Mouse (Mus musculus) kidney, adult 18-20 months (tissue): ENCODE data around the gene Notch2.
"Not testable (repeated sequence)": the region's sequence is repeated elsewhere in the genome, so short reads cannot be mapped to it uniquely, and the experiment has no call there.

Experiments used
- DNase-seq: peaks from one replicate; pipeline ENCODE4 v3.0.0; 2021

Notch2 gene

DNA sequence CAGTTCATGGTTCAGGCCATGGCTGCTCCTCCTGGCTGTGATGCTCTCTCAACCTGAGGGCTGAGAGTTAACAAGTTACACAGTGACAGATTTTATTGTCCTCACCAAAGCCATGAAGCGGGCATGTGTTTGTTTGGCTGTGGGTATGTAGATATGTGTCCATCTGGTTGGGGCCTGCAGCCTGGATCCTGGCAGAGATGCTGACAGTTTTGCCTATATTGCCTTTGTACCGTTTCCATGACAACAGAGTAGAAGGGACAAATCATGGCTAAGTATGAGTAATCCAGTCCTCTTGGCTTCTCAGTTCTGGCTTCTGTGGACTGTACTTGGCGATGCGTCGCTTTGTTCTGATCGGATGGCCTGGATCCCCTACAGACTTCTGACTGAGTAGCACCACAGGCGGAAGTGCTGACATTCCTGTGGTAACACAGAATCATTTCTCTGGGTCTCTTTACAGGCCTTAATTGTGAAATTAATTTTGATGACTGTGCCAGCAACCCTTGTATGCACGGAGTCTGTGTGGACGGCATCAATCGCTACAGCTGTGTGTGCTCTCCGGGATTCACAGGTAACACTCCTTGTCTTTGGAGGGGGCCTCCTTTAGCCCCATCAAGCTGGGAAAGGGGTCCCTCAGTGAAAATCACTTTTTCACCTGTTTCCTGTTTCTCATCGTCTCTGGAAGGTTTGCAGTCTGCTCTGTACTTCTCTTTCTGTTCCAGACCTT lies 93.4 kb downstream of the Notch2 start:
- DNase-seq, result no peak

DNA sequence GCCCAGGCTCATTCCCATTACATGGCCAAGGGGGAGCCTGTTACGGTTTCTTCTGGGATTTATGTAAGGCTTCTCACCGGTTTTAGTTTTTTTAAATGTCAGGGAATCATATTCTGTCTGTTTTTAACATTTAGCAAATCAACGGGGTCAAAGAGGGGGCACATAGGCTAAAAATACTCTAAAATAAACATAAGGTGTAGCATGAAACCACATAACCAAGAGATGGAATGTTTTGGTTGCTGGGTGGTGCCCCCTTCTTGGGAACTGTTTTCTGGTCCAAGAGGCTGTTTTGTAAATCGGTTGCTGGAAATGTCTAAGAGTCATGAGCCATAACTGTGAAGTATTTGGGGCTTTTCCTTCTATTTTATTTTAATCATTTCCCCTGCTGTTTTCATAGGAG lies 95.1 kb downstream of the Notch2 start:
- no peak for DNase-seq

- no peak for DNase-seq
These were observed 95.5 kb downstream of the Notch2 start for GRCm38 (mm10) chr3:98108866-98109265.

DNA sequence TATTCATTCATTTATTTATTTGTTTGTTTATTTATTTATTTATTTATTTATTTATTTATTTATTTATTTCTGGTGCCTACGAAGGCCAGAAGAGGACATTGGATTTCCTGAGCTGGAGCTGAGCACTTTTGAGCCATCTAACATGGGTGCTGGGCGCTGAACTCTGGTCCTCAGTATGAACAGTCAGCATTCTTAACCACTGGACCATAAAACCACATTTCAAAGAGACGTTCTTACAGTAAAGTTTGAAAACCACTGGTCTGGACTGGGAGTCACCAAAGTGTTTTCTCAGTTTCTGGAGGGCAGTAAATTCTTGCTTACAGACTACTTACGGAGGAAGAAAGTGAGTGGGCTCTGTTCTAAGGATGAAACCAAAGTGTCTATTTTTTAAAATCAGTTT lies 97.3 kb downstream of the Notch2 start:
- no peak for DNase-seq

- DNase-seq, result no peak
These were observed 104.9 kb downstream of the Notch2 start for GRCm38 (mm10) chr3:98118252-98118651.

GRCm38 (mm10) chr3:98119338-98119737 lies 106.0 kb downstream of the Notch2 start:
- DNase-seq, result no peak

DNA sequence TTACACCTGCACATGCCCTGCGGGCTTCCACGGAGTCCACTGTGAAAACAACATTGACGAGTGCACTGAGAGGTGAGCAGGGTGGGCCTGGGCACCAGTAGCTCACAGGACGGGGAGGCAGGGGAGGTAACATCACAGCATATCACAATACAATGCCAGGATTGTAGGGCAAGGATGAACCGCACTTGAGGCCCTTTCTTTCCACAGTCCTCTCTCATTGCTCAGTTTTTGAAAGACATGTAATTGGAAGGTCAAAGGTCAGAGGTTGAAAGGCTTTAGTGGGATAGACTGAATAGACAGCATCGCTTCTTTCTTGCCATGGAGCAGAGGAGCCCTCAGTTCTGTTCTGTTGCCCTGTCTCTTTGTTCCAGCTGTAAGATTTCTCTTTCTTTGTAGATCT lies 107.6 kb downstream of the Notch2 start:
- DNase-seq, result no peak

DNA sequence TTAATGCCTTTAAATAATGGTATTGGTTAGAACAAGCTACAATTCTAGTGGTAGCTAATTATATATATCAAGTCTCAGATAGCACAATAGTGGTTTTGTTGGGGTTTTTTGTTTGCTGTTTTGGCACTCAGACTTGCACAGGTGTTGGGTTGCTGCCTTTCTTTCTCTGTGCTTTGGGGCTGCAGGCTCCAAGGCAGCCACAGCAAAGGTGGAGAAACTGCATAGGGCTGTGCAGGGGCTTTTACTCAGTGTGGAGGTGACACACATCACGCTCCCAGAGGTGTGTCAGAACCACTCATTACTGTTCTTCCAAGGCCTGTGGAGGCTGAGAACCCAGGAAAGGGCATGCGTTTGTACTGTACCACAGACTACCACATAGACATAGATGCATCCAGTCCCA lies 114.4 kb downstream of the Notch2 start:
- DNase-seq, result no peak

DNA sequence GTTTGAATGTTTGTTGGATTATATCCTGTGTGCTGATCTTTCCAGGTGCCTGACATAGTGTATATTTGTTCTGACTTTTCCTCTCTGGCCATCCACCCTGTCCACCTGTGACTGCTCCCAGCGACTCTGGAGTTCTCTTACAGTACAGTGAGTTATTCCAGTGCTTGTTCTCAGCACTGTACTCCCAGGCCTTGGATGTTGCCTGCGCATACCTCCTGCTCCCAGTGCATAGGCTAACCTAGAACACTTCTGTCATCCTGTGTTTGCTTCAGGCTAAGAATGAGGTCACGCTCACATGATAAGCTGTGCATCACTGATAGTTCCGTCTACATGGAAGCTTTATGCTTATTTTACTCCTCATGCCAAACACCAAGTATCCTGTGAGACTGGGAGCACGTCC lies 115.4 kb downstream of the Notch2 start:
- no peak for DNase-seq

- DNase-seq, result not testable (repeated sequence)
These were observed 118.8 kb downstream of the Notch2 start for GRCm38 (mm10) chr3:98132140-98132539.

DNA sequence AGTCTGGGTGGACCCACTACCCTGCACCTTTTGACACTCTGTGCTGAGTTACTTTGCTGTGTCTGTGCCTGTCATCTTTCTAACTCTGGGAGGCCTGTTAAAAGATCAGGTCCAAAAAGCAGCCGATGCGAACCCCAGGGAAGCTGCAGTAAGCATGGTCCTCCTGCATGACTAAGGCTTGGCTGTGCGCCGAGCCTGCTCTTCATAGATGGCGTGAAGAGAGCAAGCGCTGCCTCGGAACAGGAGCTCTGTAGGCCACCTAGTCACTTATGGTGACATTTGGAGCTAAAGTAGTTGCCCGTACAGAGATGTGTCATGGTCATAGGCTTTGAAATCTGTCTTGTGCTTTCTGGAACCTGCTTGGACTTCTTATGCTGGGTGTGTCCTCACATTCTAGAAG lies 119.3 kb downstream of the Notch2 start:
- DNase-seq, result no peak

- DNase-seq, result no peak
These were observed 128.1 kb downstream of the Notch2 start for GRCm38 (mm10) chr3:98141456-98141855.

GRCm38 (mm10) chr3:98142862-98143261 lies 129.5 kb downstream of the Notch2 start:
- no peak for DNase-seq

DNA sequence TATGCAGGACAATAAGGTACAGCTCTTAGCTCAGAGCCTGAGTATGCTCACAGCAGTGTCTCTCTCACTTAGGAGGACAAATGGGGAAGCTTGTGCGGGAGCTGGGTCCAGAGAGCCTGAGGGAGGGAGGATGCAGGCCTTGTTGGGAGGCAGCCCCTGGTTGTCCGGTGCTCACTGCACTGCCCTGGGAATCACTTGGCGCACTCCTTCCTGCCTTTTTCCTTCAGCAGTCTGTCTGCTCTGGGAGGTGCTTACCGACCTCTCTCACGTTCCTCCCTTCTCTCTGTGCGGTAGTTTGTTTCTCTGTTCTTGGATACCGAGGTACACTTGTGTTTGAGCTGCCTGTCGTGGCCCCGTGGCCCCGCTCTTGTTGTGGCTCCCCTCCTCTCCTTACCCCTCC lies 131.9 kb downstream of the Notch2 start:
- DNase-seq, result no peak

- DNase-seq, result no peak
These were observed 133.4 kb downstream of the Notch2 start for GRCm38 (mm10) chr3:98146471-98147410.

GRCm38 (mm10) chr3:98147706-98148105 lies 134.4 kb downstream of the Notch2 start:
- no peak for DNase-seq

DNA sequence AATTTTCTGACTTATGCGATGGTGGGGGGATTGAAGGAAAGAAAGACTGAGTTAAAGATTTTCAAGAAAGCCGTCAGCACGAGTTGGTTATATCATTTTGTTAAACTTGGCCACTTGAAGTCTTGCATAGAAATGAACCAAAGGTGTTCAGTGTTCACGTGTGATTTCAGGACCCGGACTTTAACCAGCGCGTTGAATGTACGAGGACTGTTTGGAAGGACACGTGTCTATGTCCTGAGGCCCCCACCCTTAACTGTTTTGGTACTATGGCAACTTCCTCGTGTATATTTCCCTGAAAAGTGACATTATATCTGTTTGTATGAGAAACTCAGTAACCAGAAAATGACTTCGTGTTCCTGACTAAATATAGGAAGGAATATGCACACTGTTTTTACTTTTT lies 136.6 kb downstream of the Notch2 start:
- DNase-seq, result no peak

DNA sequence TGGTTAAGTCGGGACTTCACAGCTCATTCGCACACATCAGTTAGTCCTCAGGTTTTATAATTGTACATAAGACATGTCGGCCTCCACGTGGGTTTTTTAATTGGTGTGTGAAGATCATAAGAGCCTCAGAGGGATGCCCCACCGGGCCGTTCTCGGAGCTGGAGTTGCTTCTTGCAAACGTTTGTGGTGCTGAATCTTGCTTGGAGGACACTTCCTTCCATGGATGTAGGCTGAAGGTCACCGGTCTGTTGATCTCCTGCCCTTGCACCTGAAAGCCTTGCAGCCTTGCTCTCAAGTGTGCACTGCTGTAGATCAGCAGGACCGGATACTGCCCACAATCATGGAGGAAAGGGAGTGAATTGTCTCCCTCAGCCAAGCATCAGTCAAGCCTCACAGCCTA lies 137.7 kb downstream of the Notch2 start:
- DNase-seq, result no peak

GRCm38 (mm10) chr3:98153460-98153859 lies 140.1 kb downstream of the Notch2 start:
- DNase-seq, result no peak

DNA sequence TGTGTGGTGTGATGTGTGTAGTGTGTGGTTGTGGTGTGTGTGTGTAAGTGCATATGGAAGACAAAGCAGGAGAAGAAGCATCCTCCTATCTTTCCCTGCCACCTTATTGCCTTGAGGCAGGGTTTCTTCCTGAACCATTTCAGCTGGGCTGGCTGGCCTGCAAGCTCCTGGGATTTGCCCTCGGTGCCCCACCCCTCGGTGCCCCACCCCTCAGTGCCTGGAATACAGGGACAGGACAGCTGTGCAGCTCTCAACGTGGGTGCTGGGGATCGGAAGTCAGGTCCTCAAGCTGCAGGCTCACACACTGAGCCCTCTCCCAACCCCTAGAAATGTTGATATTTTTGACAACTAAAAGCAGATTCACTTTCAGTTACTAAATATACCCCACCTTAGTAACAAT lies 142.8 kb downstream of the Notch2 start:
- DNase-seq, result no peak

- no peak for DNase-seq
These were observed 143.7 kb downstream of the Notch2 start for GRCm38 (mm10) chr3:98157073-98157472.

DNA sequence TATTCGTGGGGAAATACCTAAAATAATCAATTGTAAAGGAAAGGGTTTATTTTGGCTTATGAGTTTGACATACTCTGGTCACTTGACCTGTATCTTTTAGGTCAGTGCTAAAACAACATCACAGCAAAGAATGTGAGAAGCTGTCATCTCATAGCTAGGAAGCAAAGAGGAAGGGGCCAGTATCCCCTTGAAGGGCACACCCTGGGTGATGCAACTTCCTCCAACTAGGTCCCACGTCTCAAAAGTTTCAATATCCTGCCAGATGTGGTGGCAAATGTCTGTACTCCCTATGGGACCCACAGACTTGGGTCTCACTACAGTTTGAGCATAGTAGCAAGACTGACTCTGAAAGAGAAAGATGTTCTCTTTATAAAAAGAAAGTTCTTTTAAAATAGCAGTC lies 144.3 kb downstream of the Notch2 start:
- no peak for DNase-seq

DNA sequence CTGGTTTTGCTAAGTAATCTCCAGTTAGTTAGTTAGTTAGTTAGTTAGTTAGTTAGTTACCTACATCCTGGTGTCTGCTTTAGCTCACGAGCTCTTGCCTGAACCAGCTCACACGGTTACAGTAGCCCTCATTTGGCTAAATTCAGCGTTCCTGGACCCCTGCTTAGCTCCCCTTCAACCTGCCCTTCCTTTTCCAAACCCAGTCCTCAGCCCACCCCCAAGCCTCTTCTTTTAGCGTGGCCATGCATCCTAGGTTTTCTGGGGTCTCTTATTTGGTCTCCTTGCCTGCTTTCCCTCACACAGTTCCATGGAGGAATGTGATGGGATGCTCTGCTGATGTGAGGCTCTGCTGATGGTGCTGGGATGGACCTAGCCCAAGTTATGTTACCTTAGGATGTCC lies 145.3 kb downstream of the Notch2 start:
- no peak for DNase-seq

DNA sequence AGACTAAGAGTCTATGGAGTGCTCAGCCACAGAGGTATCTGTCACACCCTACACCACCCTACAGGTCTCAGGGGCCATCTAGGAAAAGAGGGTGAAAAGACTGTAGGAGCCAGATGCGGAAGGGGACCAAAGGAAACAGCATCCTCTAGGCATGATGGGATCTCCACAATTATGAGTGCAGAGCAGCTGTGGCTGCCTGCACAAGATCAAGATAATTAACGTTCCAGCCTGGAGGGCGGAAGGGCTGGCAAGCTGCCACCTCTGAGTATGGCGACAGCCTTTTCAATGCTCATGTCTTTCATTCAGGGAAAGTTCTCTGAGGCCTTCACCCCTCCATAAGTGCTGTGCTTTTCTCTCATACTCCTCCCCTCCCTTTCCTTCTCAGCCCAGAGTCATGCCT lies 146.0 kb downstream of the Notch2 start:
- DNase-seq, result no peak
